Mouse (Mus musculus) right cerebral cortex, adult 18-20 months (tissue): ENCODE results near the gene Arr3.

ENCODE experiments used
- DNase-seq: peaks from one replicate; pipeline ENCODE4 v3.0.0; 2022; ENCODE audit warnings: mixed read lengths

Arr3 gene

DNA sequence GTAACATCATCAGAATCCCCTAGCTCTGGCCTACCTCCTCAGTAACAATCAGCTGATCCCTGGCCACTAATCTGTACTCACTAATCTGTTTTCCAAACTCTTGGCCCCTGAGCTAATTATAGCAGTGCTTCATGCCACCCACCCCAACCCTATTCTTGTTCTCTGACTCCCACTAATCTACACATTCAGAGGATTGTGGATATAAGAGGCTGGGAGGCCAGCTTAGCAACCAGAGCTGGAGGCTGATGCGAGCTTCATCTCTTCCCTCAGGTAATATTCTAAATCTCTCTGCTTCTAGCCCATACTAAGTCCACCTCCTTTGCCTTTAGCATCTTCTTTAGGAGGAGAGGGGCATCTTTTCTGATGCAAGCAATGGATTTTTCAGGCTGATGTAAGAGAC is at the start of gene Arr3:
Gene Arr3, plus strand, starts transcription at position 184 of the 400 bp plus-strand sequence.
- DNase-seq, result no peak

DNA sequence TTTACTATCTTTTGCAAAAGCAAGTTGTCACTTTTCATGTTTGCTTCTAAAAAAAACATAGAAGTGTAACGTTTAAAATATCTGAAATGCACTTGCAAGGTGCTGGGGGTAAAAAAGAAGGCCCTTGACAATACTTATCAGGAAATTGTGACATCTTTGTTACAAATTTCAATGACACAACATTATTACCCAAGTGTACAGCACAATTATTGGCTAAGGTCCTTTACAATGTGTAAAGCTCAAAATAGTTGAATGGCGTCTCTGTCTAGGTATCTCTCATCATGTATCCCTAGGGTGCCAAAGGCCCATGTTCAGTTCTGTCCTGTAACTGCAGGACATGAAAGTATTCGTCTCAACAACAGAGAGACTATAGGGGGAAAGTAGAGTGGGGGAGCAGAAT is 49.3 kb upstream of the Arr3 start:
- no peak for DNase-seq

GRCm38 (mm10) chrX:100565696-100566095 is 39.6 kb upstream of the Arr3 start:
- peak; percentile 14 for DNase-seq

DNA sequence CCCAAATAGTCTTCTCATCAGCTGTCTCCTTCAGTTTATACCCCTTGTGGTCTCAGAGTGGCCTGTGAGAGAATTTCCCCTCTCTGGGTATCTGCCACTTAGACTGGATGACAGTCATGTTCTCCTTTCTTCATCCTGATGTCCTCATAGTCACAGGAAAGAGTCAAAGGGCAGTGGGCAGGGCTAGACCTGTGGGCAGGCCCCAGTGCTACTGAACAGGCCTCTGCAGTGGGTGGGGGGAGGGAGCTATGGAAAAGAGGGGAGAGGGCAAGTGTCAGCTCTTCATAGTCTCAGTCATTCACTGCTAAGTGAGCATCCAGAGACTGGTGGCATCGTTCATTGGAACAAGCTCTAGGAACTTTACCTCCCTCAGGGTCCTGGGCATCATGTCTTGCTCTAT is 33.3 kb upstream of the Arr3 start, which contains the start of gene Awat1:
Gene Awat1, plus strand, starts transcription at position 301 of the 400 bp plus-strand sequence.
- no peak for DNase-seq

- no peak for DNase-seq
Observed at GRCm38 (mm10) chrX:100594791-100595190, 10.5 kb upstream of the Arr3 start, which contains the start of gene P2ry4. Gene P2ry4 (minus strand): TSS chrX:100594869.

- DNase-seq, result peak; percentile 48
Observed at GRCm38 (mm10) chrX:100597439-100597838, 7.9 kb upstream of the Arr3 start.

DNA sequence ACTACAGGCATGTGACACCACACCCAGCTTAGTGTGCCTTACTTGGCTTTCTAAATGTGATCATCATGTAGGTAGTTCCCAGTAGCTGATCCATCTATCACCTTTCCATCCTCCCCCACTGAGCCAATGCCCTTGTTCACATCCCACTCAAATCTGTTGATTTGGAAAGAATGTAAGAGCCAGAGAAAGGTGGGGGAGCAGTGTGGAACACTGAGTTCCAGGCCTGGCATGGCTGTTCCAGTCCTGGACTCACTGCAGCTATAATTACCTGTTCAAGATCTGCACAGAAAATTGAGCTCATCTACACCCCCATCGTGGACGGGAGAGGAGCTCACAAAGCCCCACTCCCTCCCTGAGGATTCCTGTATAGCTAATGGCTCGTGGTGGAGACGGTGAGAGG is 5.5 kb upstream of the Arr3 start:
- DNase-seq, result peak; percentile 48

GRCm38 (mm10) chrX:100618488-100618887 is 13.2 kb downstream of the Arr3 start:
- no peak for DNase-seq

DNA sequence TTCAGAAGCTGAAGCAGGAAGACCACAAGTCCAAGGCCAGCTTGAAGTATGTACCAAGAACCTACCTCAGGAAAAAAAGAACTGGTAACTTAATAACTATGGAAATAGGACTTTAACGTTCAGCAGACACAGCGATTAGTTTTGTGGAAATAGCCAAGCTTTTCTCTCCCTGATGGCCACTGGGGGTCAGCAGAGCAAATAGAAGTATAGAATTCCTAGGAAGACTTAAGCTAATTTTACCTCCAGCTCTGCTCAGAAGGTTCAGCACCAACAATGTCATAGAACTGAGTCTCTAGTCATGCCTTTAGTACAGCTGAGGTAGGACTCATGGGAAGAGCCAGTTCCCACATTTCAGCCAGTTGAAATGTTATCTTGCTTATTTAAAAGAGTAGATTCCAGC is 16.1 kb downstream of the Arr3 start:
- DNase-seq, result no peak

- DNase-seq, result no peak
Observed at GRCm38 (mm10) chrX:100624242-100624641, 18.9 kb downstream of the Arr3 start.

DNA sequence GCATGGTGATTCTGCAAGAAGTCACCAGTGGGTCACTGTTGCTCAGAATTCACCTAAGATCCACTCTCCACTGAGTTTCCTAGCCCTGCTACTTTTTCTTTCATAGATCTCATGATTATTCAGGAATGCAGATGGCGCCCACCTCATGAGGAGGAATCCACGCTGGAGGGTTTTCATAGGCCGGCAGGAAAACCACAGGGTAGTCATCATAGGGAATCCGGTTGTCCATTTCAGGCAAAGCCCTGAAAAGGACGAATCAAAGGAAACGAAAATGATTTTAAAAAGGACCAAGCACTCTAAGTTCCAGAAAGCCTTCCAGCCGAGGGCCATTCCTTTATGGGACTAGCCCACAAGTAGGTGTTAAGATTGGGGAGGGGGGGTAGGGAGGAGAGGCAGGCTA is 19.8 kb downstream of the Arr3 start:
- DNase-seq, result no peak

- DNase-seq, result no peak
Observed at GRCm38 (mm10) chrX:100625546-100625801, 20.2 kb downstream of the Arr3 start, which contains the start of gene Kif4. Gene Kif4 (plus strand): TSS chrX:100625737.

DNA sequence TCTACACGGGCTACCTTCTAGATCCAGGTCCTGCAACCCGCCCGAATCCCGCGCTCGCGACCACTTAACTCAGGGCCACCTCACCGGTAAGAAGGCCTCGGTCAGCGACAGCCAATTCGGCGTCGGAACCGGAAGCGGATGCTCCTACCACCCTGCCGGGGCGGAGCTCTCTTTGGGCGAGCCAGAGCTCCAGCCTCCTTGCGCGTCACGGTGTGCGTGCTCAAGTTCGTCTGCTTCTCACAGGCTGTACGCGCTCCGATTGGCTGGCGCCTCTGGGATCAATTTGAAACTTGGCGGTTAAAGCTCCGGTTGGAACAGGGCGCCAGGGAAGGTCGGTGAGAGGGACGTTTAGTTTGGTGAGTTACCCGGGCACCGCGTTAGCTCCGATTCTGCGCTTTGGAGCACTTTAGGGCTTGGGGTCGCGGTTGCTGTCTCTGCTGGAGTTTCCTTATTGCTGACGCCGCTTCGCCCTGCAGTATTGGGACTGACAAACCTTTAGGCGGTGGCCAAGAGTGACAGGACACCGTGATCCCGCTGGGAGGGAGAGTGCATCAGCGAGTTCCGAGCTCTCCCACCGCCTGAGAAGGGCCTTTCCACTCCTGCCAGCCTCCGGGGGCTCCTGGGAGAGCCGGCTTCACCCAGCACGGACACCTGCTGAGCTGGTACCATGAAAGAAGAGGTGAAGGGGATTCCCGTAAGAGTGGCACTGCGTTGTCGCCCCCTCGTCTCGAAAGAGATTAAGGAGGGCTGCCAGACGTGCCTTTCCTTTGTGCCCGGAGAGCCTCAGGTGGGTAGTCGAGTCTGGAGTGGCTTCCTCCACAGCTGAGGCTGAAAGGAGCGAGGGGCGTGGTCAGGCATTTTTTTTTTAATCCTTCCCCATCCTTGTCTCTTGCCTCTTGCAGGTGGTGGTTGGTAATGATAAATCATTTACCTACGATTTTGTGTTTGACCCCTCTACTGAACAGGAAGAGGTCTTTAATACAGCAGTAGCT is 20.8 kb downstream of the Arr3 start, which contains the start of gene Pdzd11:
Gene Pdzd11, minus strand, starts transcription at position 767 of the 992 bp plus-strand sequence.
- DNase-seq, result peak; percentile 92

GRCm38 (mm10) chrX:100629076-100629475 is 23.8 kb downstream of the Arr3 start:
- DNase-seq, result no peak

DNA sequence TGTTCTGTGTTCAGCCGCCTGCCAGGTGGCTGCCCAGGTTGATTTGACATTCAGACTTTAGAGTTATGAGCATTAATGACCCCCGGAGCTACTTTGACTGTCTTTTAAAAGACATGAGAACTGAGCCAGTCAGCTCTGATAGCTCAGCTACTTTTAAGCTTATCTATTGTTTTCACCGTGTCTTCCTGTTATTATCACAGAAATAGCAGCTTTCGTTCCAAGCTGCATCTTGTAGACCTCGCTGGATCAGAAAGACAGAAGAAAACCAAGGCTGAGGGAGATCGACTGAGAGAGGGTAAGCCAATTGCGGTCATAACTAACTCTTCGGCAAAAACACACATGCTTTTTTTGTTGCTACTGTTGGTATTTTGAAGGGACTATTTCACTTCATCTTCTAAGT is 33.2 kb downstream of the Arr3 start:
- DNase-seq, result no peak

DNA sequence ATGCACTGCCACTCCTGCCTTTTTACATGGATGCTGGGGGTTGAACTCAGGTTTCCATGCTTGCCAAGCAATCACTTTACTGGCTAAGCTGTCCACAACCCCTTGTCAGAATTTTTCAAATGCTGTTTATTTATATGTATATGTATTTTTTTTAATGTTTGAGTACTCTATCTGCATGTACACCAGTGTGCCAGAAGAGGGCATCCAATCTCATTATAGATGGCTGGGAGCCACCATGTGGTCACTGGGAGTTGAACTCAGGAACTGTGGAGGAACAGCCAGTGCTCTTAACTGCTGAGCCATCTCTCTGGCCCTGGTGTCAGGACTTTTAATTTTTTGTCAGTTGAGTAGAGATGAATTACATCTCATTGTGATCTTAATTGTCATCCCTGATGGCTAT is 47.6 kb downstream of the Arr3 start:
- no peak for DNase-seq

DNA sequence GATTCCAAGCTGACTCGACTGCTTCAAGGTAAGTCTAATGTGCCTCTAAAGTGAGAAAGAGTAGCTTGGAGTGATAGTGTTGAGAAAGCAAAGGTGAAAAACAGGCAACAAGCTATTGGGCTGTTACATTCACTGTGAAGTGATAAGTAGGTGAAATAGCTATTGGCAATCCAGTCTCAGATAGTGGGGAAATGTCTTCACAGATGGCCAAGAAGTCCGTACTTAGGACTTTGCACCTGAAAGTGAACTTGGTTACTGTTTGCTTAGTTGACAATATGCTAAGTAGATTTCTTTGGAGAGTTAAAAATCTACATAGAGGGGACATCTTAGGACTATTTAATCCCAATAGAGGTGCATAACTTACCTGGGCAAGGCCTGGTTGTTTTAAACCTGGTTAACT is 59.5 kb downstream of the Arr3 start:
- DNase-seq, result no peak
